Mouse (Mus musculus) T-helper 17 cell (primary cell): ENCODE measurements around the gene Fbxo42.

Experiments
- in situ Hi-C, 2 experiments: fragments of 300-600 bp; cut with MboI, MseI; formaldehyde crosslinking; loops; 1 replicate in 1 of 2; 2 replicates in 1 of 2; pipeline ENCODE4 v1.15.1; 2025; ENCODE audit warnings: high pct_unique_total_duplicates in 2 of 2

Fbxo42 gene

GRCm38 (mm10) chr4:141147112-141148008 is at the start of gene Fbxo42:
Gene Fbxo42, plus strand, starts transcription at chr4:141147913.
- in situ Hi-C loops, result no loop called here

- in situ Hi-C loops, result no loop called here
These were observed 48.8 kb upstream of the Fbxo42 start for GRCm38 (mm10) chr4:141098935-141099334.

GRCm38 (mm10) chr4:141099956-141100355 is 47.8 kb upstream of the Fbxo42 start:
- in situ Hi-C loops, result no loop called here

- in situ Hi-C loops, result no loop called here
These were observed 46.4 kb upstream of the Fbxo42 start for GRCm38 (mm10) chr4:141101291-141101690.

- in situ Hi-C loops, result no loop called here
These were observed 45.9 kb upstream of the Fbxo42 start for GRCm38 (mm10) chr4:141101855-141102254.

DNA sequence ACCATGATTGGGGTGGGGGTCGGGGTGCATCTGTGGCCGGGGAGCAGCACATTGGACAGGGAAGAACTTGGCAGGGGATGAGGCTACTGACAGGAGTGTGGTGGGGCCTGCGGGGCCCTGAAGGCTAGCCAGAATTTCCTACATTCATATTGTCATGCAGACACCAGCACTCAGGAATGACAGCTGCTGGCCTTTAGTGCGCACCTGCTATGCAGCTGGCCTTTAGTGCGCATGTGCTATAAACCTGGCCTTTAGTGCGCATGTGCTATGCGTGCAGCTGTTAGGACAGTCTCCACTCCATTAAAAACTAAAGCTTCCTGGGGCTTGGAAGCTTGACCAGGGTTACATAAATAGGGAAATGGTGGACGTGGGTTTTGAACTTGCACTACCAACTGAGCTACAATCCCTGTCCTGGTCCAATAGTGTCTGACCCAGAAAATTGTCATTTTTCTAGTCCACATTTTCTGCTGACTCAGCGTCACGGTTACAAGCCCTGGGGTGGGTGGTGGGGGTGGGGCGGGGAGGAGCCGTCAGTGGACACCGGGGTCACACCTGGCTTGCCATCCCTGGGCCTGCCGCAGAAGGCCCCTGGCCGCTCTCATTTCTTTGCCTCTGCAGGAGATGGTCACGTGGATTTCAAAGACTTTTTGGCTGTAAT is 41.1 kb upstream of the Fbxo42 start:
- in situ Hi-C loops, result no loop called here

DNA sequence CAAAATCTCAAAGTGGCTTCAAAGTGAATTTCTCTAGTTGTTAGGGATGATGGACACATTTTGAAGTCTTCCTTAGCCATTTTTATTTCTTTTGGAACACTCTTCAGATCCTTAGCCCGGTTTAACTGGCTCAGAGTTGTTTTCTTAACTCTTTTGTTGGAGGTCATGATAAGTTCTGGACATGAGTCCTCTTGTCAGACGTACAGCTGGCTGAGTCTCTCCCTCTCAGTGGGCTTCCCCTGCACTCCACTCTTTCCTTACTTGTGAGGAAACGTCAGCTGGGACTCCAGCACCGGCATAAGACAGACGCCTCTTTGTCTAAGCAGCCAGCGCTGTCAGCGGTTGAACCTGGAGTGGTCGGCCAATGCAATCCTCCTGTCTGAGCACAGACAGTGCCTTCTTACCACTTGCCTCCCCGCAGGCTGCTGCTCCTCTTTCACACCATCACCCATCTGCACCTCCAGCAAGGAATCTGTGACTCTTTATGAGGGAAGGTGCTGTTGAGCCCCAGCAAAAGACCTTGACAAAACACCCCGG is 39.4 kb upstream of the Fbxo42 start:
- in situ Hi-C loops, result no loop called here

DNA sequence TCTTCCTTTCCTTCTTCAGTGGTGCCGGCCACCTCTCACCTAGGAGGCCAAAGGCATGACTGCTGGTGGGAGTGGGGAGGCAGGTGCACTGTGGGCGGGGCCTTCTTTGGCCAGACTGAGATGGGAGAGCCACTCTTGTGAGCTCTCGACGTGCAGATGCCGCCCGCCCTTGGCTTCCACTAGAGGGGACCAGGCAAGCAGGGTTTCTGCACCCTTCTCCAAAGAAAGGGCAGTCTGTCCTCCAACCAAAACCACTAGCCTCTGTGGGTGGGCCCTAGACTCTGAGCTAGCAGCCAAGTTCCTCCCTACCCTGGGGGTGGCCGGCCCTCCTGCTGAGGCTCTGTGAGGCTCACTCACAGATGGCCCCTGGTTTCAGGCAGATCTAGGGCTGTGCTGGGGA is 33.9 kb upstream of the Fbxo42 start:
- in situ Hi-C loops, result loop anchor here in 1 of 2 experiments (10.0 kb wide), 1 partner anchor 539 kb away; no protein-coding TSS in a partner anchor

GRCm38 (mm10) chr4:141114521-141114981 is 33.2 kb upstream of the Fbxo42 start:
- in situ Hi-C loops, result loop anchor here in 1 of 2 experiments (10.0 kb wide), 1 partner anchor 540 kb away; no protein-coding TSS in a partner anchor

- in situ Hi-C loops, result loop anchor here in 1 of 2 experiments (10.0 kb wide), 1 partner anchor 541 kb away; no protein-coding TSS in a partner anchor
These were observed 32.3 kb upstream of the Fbxo42 start for GRCm38 (mm10) chr4:141115398-141115797.

GRCm38 (mm10) chr4:141118691-141119090 is 29.0 kb upstream of the Fbxo42 start:
- in situ Hi-C loops, result loop anchor here in 1 of 2 experiments (10.0 kb wide), 1 partner anchor 544 kb away; no protein-coding TSS in a partner anchor

DNA sequence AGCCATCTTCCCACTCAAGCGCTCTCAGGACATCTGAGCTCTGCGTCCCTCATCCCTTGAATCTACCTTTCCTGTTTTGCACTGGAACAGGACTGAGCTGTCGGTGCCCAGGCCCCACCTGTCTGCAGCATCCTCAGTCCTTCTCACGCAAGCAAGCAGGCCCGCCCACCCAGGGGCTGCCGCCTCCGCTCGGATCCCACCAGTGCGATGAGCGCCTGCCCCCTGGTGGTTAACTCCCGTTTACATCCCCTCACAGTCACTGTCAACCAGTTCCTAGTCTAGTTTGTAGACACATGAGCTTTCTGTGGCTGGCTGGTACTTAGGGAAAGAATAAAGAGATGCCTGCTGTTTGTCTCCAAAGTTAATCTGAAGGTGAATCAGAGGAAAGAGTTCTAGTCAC is 27.0 kb upstream of the Fbxo42 start:
- in situ Hi-C loops, result no loop called here

DNA sequence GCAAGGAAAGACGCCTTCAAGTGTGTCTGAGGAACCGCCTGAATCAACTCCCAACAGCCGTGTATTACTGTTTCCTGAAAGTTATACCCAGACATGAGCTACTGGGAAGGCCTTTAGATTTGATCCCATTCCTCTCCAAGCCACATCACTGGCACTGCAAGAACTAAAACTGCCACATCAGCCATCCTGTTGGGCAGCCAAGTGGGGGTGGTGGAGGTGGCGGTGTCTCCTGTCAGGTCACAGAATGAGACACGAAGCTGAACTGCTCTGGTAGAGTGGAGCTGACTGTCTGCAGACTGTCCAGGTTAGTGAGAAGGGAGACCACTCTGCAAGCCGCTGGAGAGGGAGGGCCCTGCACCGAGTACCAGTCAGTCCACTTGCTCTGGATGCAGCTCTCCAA is 25.1 kb upstream of the Fbxo42 start:
- in situ Hi-C loops, result no loop called here

GRCm38 (mm10) chr4:141123065-141123464 is 24.6 kb upstream of the Fbxo42 start:
- in situ Hi-C loops, result no loop called here

- in situ Hi-C loops, result no loop called here
These were observed 18.5 kb upstream of the Fbxo42 start for GRCm38 (mm10) chr4:141129190-141129710.

- in situ Hi-C loops, result no loop called here
These were observed 16.9 kb upstream of the Fbxo42 start for GRCm38 (mm10) chr4:141130704-141131342.

DNA sequence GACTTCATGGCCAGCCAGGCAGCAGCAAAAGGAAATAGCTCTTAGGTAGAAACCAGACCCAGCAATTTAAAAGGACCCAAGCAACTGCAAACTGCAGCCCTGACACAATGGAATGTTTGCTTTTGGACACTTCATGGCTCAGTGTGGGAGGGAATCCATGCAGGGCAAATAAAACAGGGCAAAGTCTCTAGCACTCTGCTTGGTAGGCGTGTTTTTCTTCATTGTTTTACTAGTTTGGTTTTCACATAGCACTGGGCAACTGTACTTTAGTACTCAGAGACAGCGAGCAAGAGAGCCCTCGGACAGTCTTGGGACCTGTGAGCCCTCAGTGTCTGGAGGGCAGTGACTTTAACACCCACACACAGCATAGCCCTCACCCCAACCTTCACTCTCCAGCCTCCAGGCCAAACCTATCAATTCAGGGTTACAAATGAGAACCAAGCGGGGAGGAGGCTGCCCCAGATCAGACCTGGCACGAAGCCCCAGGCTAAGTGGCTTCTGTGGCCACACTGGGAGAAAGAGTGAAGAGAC is 16.1 kb upstream of the Fbxo42 start:
- in situ Hi-C loops, result no loop called here

GRCm38 (mm10) chr4:141132191-141132590 is 15.5 kb upstream of the Fbxo42 start:
- in situ Hi-C loops, result no loop called here

GRCm38 (mm10) chr4:141133227-141133626 is 14.5 kb upstream of the Fbxo42 start:
- in situ Hi-C loops, result no loop called here

DNA sequence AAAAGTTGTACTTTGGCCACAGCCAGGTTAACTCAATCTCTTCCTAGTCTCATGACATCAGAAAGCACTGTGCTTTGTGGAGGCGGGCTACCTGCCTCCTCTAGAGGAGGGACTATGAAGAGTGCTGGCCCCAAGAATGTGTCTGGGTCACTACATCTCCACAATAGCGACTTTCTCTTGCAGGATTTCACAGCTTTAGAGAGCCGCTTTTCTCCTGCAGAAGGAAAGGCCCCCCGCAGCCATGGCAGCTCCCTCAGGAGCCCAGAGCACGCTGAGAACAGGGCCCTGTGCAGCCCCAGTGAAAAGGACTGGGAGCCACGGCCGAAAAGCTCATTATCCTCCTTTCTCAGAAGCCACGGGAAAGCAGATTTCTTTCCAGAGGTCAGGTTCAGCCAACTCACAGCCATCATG is 13.7 kb upstream of the Fbxo42 start:
- in situ Hi-C loops, result no loop called here
